Mouse (Mus musculus) NIH3T3 (cell line): ENCODE measurements around the gene Ift80.
"Not testable (repeated sequence)": the region's sequence is repeated elsewhere in the genome, so short reads cannot be mapped to it uniquely, and the experiment has no call there.

Experiments
- DNase-seq: peaks from one replicate; pipeline ENCODE4 v3.0.0-alpha.2; 2012; ENCODE audit warnings: low read depth

The Ift80 gene

GRCm38 (mm10) chr3:68986550-68986949 lies 17.8 kb downstream of the Ift80 start:
- DNase-seq, result no peak

GRCm38 (mm10) chr3:68980898-68981297 lies 23.5 kb downstream of the Ift80 start:
- no peak for DNase-seq

GRCm38 (mm10) chr3:68979187-68979586 lies 25.2 kb downstream of the Ift80 start:
- no peak for DNase-seq

- DNase-seq, result no peak
These were observed 26.7 kb downstream of the Ift80 start for GRCm38 (mm10) chr3:68977696-68978095.

GRCm38 (mm10) chr3:68975533-68976490 lies 28.6 kb downstream of the Ift80 start:
- DNase-seq, result no peak

- no peak for DNase-seq
These were observed 29.5 kb downstream of the Ift80 start for GRCm38 (mm10) chr3:68974639-68975532.

GRCm38 (mm10) chr3:68973574-68973973 lies 30.8 kb downstream of the Ift80 start:
- no peak for DNase-seq

GRCm38 (mm10) chr3:68969091-68969590 lies 35.2 kb downstream of the Ift80 start:
- DNase-seq, result no peak

GRCm38 (mm10) chr3:68967404-68967803 lies 37.0 kb downstream of the Ift80 start:
- no peak for DNase-seq

GRCm38 (mm10) chr3:68966527-68967285 lies 37.7 kb downstream of the Ift80 start:
- no peak for DNase-seq

GRCm38 (mm10) chr3:68964682-68965081 lies 39.7 kb downstream of the Ift80 start:
- DNase-seq, result peak; percentile 46

- DNase-seq, result no peak
These were observed 47.0 kb downstream of the Ift80 start for GRCm38 (mm10) chr3:68957413-68957812.

GRCm38 (mm10) chr3:68956454-68956853 lies 47.9 kb downstream of the Ift80 start:
- no peak for DNase-seq

- peak; percentile 64 for DNase-seq
These were observed 49.9 kb downstream of the Ift80 start for GRCm38 (mm10) chr3:68954487-68954886.

GRCm38 (mm10) chr3:68952707-68953106 lies 51.7 kb downstream of the Ift80 start:
- no peak for DNase-seq

GRCm38 (mm10) chr3:68951971-68952370 lies 52.4 kb downstream of the Ift80 start:
- not testable (repeated sequence) for DNase-seq

- DNase-seq, result no peak
These were observed 55.0 kb downstream of the Ift80 start for GRCm38 (mm10) chr3:68949381-68949780.

GRCm38 (mm10) chr3:68948918-68949317 lies 55.5 kb downstream of the Ift80 start:
- DNase-seq, result no peak

- no peak for DNase-seq
These were observed 62.5 kb downstream of the Ift80 start for GRCm38 (mm10) chr3:68941867-68942266.

- no peak for DNase-seq
These were observed 64.1 kb downstream of the Ift80 start for GRCm38 (mm10) chr3:68940311-68940710.

GRCm38 (mm10) chr3:68939312-68939711 lies 65.1 kb downstream of the Ift80 start:
- no peak for DNase-seq

GRCm38 (mm10) chr3:68936709-68937108 lies 67.7 kb downstream of the Ift80 start:
- DNase-seq, result no peak
